26 mouse cellular contexts compared by ENCODE assay signal in the genomic region with DNA sequence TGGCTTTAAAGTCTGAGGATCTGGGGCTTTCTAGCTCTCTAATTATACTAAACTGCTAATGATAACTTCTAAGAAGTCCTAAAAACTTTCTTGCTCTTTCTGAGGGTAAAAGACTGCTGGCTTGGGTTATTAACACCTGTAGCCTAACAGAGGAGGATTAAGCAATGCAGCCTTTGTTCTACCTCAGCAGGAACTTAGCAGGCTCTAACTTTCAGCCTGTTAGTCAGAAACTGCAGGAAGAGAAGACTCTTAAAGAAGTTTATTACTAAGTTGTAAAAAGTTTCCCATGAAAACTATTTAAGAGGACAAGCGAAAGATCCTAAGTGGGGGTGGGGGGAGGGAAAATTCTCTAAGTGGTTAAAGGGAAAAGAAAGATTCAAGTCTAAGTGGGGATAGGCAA. TPM values are rescaled to one million over a fixed set of nuclear protein-coding genes. Genes with fewer than 3 reads are reported as not detected.
"Had no signal": no experiment of that assay in that cellular context is flagged by ENCODE, and none has a peak within 500 bp of the region (broad histone marks: within the 10 kb centered on the region; RNA-seq: fewer than 3 reads in every experiment).

No protein-coding gene starts in this region.

- H3K27ac ChIP-seq: kidney, postnatal 0 days; left cerebral cortex, adult 2 months; limb, embryonic 15.5 days; liver, embryonic 12.5 days; liver, embryonic 15.5 days; neural tube, embryonic 12.5 days; neural tube, embryonic 15.5 days had no signal

- H3K4me2 ChIP-seq: limb, embryonic 15.5 days; liver, embryonic 12.5 days; liver, embryonic 15.5 days; midbrain, embryonic 11.5 days; neural tube, embryonic 12.5 days; neural tube, embryonic 15.5 days had no signal

- DNase-seq: kidney, adult 18-20 months; kidney, postnatal 25 days; layer of hippocampus, postnatal 36 days; lung, adult 2 months; lung, postnatal 14 days; lung, postnatal 4 days; midbrain, embryonic 14.5 days; retina, postnatal 1 day; thymus, adult 18-20 months; thymus, postnatal 4 days had no signal

- ATAC-seq: inflammation-experienced regulatory T-cells, adult 6 months; liver, embryonic 12.5 days had no signal

- H3K4me1 ChIP-seq: limb, embryonic 15.5 days; liver, embryonic 12.5 days; liver, embryonic 15.5 days; neural tube, embryonic 12.5 days; neural tube, embryonic 15.5 days had no signal

- H3K36me3 ChIP-seq: limb, embryonic 15.5 days; liver, embryonic 12.5 days; liver, embryonic 15.5 days; neural tube, embryonic 12.5 days; neural tube, embryonic 15.5 days had no signal

- H3K27me3 ChIP-seq: limb, embryonic 15.5 days; liver, embryonic 12.5 days; liver, embryonic 15.5 days; neural tube, embryonic 12.5 days; neural tube, embryonic 15.5 days had no signal

- H3K9me3 ChIP-seq: limb, embryonic 15.5 days; liver, embryonic 12.5 days; liver, embryonic 15.5 days; neural tube, embryonic 12.5 days; neural tube, embryonic 15.5 days had no signal

- H3K4me3 ChIP-seq: left cerebral cortex, adult 2 months; limb, embryonic 15.5 days; liver, embryonic 12.5 days; liver, embryonic 15.5 days; neural tube, embryonic 12.5 days; neural tube, embryonic 15.5 days had no signal

- H3K9ac ChIP-seq: limb, embryonic 15.5 days; liver, embryonic 12.5 days; liver, embryonic 15.5 days; neural tube, embryonic 12.5 days; neural tube, embryonic 15.5 days had no signal

RNA-seq across cellular contexts. Expression of gene Slco1b2, which starts 39.3 kb away (rescaled TPM):
- total RNA-seq: layer of hippocampus, postnatal 10 days; megakaryocyte progenitor cell, adult 5-6 weeks; megakaryocyte-erythroid progenitor cell, adult 5-6 weeks had no signal
- polyA plus RNA-seq: inflammation-experienced regulatory T-cells, adult 6 months; limb, embryonic 15.5 days; lung, embryonic 16.5 days; midbrain, embryonic 11.5 days; midbrain, embryonic 14.5 days; neural tube, embryonic 12.5 days; neural tube, embryonic 15.5 days; small intestine, adult 2 months; spleen, adult 2 months; testis, adult 2 months had no signal
